Mouse (Mus musculus): Measurements from ENCODE around the gene Hpd. TPM values are rescaled to one million over a fixed set of nuclear protein-coding genes. Genes with fewer than 3 reads are reported as not detected.

Gene Hpd
- polyA plus RNA-seq, 1 experiment from 2014 or later = 61.7 TPM

GRCm38 (mm10) chr5:123187306-123187705 is 4.8 kb upstream of the Hpd start:
- Histone ChIP-seq H3K4me1 (replicated peaks) (peaks cover 30% of the 10 kb centered on the region), H3K9me3 (replicated peaks) (no peaks in the 10 kb centered on the region), H3K36me3 (replicated peaks) (no peaks in the 10 kb centered on the region), H3K9ac (no peak overlapping the region), H3K4me3 (replicated peaks) (no peak overlapping the region), H3K27me3 (peaks cover 24% of the 10 kb centered on the region; the same call in 1 of the 2 replicates), H3K4me2 (no peak overlapping the region), H3K27ac (replicated peaks) (no peak overlapping the region)
- 80% methylated on average over 3 of the region's 3 CpGs for WGBS (ENCODE audit: insufficient replicate concordance)
- no peak for ATAC-seq (ENCODE audit: insufficient read depth)

GRCm38 (mm10) chr5:123185966-123186365 is 3.4 kb upstream of the Hpd start:
- Histone ChIP-seq H3K27ac (replicated peaks) (no peak overlapping the region), H3K4me2 (no peak overlapping the region), H3K4me3 (replicated peaks) (no peak overlapping the region), H3K36me3 (replicated peaks) (no peaks in the 10 kb centered on the region), H3K9ac (no peak overlapping the region), H3K9me3 (replicated peaks) (no peaks in the 10 kb centered on the region), H3K4me1 (replicated peaks) (peaks cover 17% of the 10 kb centered on the region), H3K27me3 (peaks cover 25% of the 10 kb centered on the region; the same call in 1 of the 2 replicates)
- 69% methylated on average over 6 of the region's 6 CpGs for WGBS (ENCODE audit: insufficient replicate concordance)
- ATAC-seq (ENCODE audit: insufficient read depth) = no peak

- 69% methylated on average over 6 of the region's 6 CpGs for WGBS (ENCODE audit: insufficient replicate concordance)
- Histone ChIP-seq H3K9ac (no peak overlapping the region), H3K4me2 (peak overlapping the region; percentile 38), H3K27ac (replicated peaks) (peak overlapping the region; percentile 66), H3K9me3 (replicated peaks) (no peaks in the 10 kb centered on the region), H3K4me3 (replicated peaks) (peak overlapping the region; percentile 18; the same call in 1 of the 2 replicates), H3K4me1 (replicated peaks) (peaks cover 33% of the 10 kb centered on the region), H3K36me3 (replicated peaks) (0 out of 2 replicates have a peak, but pooled peaks cover 4% of the 10 kb centered on the region), H3K27me3 (peaks cover 40% of the 10 kb centered on the region; the same call in 1 of the 2 replicates)
- ATAC-seq (ENCODE audit: insufficient read depth) = peak; percentile 70
These were observed 991 bp downstream of the Hpd start for GRCm38 (mm10) chr5:123181536-123181935.

- 78% methylated on average over 15 of the region's 15 CpGs for WGBS (ENCODE audit: insufficient replicate concordance)
- 0 out of 2 replicates have a peak, but pooled peaks cover 4% of the 10 kb centered on the region for H3K36me3 ChIP-seq (replicated peaks)
- ATAC-seq (ENCODE audit: insufficient read depth) = no peak
- H3K4me1 ChIP-seq (replicated peaks) = peaks cover 27% of the 10 kb centered on the region
- no peaks in the 10 kb centered on the region for H3K9me3 ChIP-seq (replicated peaks)
- peak overlapping the region; percentile 38 for H3K4me2 ChIP-seq
- H3K27ac ChIP-seq (replicated peaks) = no peak overlapping the region
- H3K9ac ChIP-seq = no peak overlapping the region
- H3K27me3 ChIP-seq = peaks cover 33% of the 10 kb centered on the region; the same call in 1 of the 2 replicates
- H3K4me3 ChIP-seq (replicated peaks) = no peak overlapping the region
These were observed 2.1 kb downstream of the Hpd start for GRCm38 (mm10) chr5:123180390-123180789.

GRCm38 (mm10) chr5:123178792-123179191 is 3.7 kb downstream of the Hpd start:
- WGBS (ENCODE audit: insufficient replicate concordance) = 71% methylated on average over 5 of the region's 5 CpGs
- no peak overlapping the region for H3K4me2 ChIP-seq
- H3K9ac ChIP-seq = no peak overlapping the region
- no peak overlapping the region for H3K4me3 ChIP-seq (replicated peaks)
- ATAC-seq (ENCODE audit: insufficient read depth) = no peak
- 0 out of 2 replicates have a peak, but pooled peaks cover 4% of the 10 kb centered on the region for H3K36me3 ChIP-seq (replicated peaks)
- no peak overlapping the region for H3K27ac ChIP-seq (replicated peaks)
- peaks cover 23% of the 10 kb centered on the region for H3K4me1 ChIP-seq (replicated peaks)
- no peaks in the 10 kb centered on the region for H3K9me3 ChIP-seq (replicated peaks)
- H3K27me3 ChIP-seq = peaks cover 25% of the 10 kb centered on the region; the same call in 1 of the 2 replicates

- peak overlapping the region; percentile 23; the same call in 1 of the 2 replicates for H3K9ac ChIP-seq
- peaks cover 34% of the 10 kb centered on the region for H3K4me1 ChIP-seq (replicated peaks)
- H3K27me3 ChIP-seq = no peaks in the 10 kb centered on the region
- H3K4me3 ChIP-seq (replicated peaks) = peak overlapping the region; percentile 41
- H3K9me3 ChIP-seq (replicated peaks) = no peaks in the 10 kb centered on the region
- peak overlapping the region; percentile 58 for H3K27ac ChIP-seq (replicated peaks)
- H3K36me3 ChIP-seq (replicated peaks) = peaks cover 7% of the 10 kb centered on the region
- peak; percentile 89 for ATAC-seq (ENCODE audit: insufficient read depth)
- H3K4me2 ChIP-seq = peak overlapping the region; percentile 68
- 21% methylated on average over 22 of the region's 22 CpGs for WGBS (ENCODE audit: insufficient replicate concordance)
These were observed 10.7 kb downstream of the Hpd start for GRCm38 (mm10) chr5:123171646-123172350.

- H3K4me1 ChIP-seq (replicated peaks) = peaks cover 40% of the 10 kb centered on the region
- H3K4me2 ChIP-seq = no peak overlapping the region
- H3K9ac ChIP-seq = no peak overlapping the region
- no peak overlapping the region for H3K27ac ChIP-seq (replicated peaks)
- no peaks in the 10 kb centered on the region for H3K9me3 ChIP-seq (replicated peaks)
- H3K4me3 ChIP-seq (replicated peaks) = no peak overlapping the region
- no peak for ATAC-seq (ENCODE audit: insufficient read depth)
- H3K36me3 ChIP-seq (replicated peaks) = peaks cover 21% of the 10 kb centered on the region
- no peaks in the 10 kb centered on the region for H3K27me3 ChIP-seq
- WGBS (ENCODE audit: insufficient replicate concordance) = 83% methylated on average over 9 of the region's 9 CpGs
These were observed 12.2 kb downstream of the Hpd start for GRCm38 (mm10) chr5:123170365-123170764.

- H3K27me3 ChIP-seq = no peaks in the 10 kb centered on the region
- H3K4me3 ChIP-seq (replicated peaks) = no peak within 1 kb of the TSS
- peak within 1 kb of the TSS; percentile 22; the same call in 1 of the 2 replicates for H3K27ac ChIP-seq (replicated peaks)
- ATAC-seq (ENCODE audit: insufficient read depth) = no peak
- no peaks in the 10 kb centered on the region for H3K9me3 ChIP-seq (replicated peaks)
- no peak within 1 kb of the TSS for H3K4me2 ChIP-seq
- peaks cover 27% of the 10 kb centered on the region for H3K36me3 ChIP-seq (replicated peaks)
- 73% methylated on average over 5 of the region's 5 CpGs for WGBS (ENCODE audit: insufficient replicate concordance)
- no peak within 1 kb of the TSS for H3K9ac ChIP-seq
- peaks cover 40% of the 10 kb centered on the region for H3K4me1 ChIP-seq (replicated peaks)
These were observed 13.2 kb downstream of the Hpd start, which contains the start of gene Psmd9 for GRCm38 (mm10) chr5:123169284-123169683. Psmd9 (plus strand) TSS chr5:123169413.

- H3K27me3 ChIP-seq = no peaks in the 10 kb centered on the region
- no peaks in the 10 kb centered on the region for H3K9me3 ChIP-seq (replicated peaks)
- no peak for ATAC-seq (ENCODE audit: insufficient read depth)
- H3K4me3 ChIP-seq (replicated peaks) = no peak overlapping the region
- WGBS (ENCODE audit: insufficient replicate concordance) = 54% methylated on average over 5 of the region's 5 CpGs
- H3K4me1 ChIP-seq (replicated peaks) = peaks cover 35% of the 10 kb centered on the region
- peaks cover 44% of the 10 kb centered on the region for H3K36me3 ChIP-seq (replicated peaks)
- peak overlapping the region; percentile 29; the same call in 1 of the 2 replicates for H3K27ac ChIP-seq (replicated peaks)
- no peak overlapping the region for H3K4me2 ChIP-seq
- no peak overlapping the region for H3K9ac ChIP-seq
These were observed 14.9 kb downstream of the Hpd start for GRCm38 (mm10) chr5:123167591-123167990.

- Histone ChIP-seq H3K36me3 (replicated peaks) (peaks cover 56% of the 10 kb centered on the region), H3K9me3 (replicated peaks) (no peaks in the 10 kb centered on the region), H3K4me3 (replicated peaks) (no peak overlapping the region), H3K9ac (no peak overlapping the region), H3K27me3 (no peaks in the 10 kb centered on the region), H3K4me1 (replicated peaks) (peaks cover 24% of the 10 kb centered on the region), H3K27ac (replicated peaks) (no peak overlapping the region), H3K4me2 (no peak overlapping the region)
- ATAC-seq (ENCODE audit: insufficient read depth) = no peak
- WGBS (ENCODE audit: insufficient replicate concordance) = 82% methylated on average over 10 of the region's 10 CpGs
These were observed 16.1 kb downstream of the Hpd start for GRCm38 (mm10) chr5:123166437-123166836.

- no peak for ATAC-seq (ENCODE audit: insufficient read depth)
These were observed 19.6 kb downstream of the Hpd start for GRCm38 (mm10) chr5:123162942-123163341.

More at GRCm38 (mm10) chr5:123162942-123163341, 19.6 kb downstream of the Hpd start:
- Histone ChIP-seq H3K4me1 (replicated peaks) (peaks cover 9% of the 10 kb centered on the region), H3K4me3 (replicated peaks) (no peak overlapping the region), H3K4me2 (no peak overlapping the region), H3K9me3 (replicated peaks) (no peaks in the 10 kb centered on the region), H3K27ac (replicated peaks) (no peak overlapping the region), H3K27me3 (no peaks in the 10 kb centered on the region), H3K9ac (no peak overlapping the region), H3K36me3 (replicated peaks) (peaks cover 89% of the 10 kb centered on the region)
- WGBS (ENCODE audit: insufficient replicate concordance) = 81% methylated on average over 9 of the region's 9 CpGs

Data from liver, embryonic 15.5 days (tissue).